24 mouse cellular contexts compared by ENCODE assay signal in the genomic region with DNA sequence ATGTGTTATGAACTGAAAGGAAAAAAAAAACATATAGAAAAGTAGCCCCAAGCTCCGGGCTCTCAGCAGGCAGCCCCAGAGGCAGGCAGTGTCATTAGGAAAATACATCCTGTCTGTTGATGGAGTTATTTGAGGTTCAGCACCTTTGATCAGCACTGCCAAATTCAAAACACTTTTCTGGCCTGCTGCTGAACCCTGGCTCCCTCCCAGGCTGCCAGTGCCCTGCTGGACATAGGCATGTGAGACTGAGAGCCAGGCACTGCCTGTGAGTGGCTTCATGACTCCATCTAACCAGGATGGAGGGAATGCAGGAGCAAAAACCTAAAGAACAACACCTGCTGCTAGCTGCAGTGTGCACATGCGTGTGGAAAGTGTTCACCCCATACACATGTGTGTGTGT.
A peak's percentile ranks its signal among the peaks of the same experiment; 100 is the strongest.
DNase-seq lines count a peak whose midpoint lies in the region.
"Had no signal": no experiment of that assay in that cellular context is flagged by ENCODE, and none has a peak within 500 bp of the region (broad histone marks: within the 10 kb centered on the region; RNA-seq: fewer than 3 reads in every experiment).

No protein-coding gene starts in this region.

- peak; percentile 59 for DNase-seq in cerebellum, adult 11 months
- no peak for DNase-seq in cerebellum, adult 8-10 months
- DNase-seq in heart, postnatal 10 days, result peak; percentile 35 to 37
- no peak for DNase-seq in heart, postnatal 4 days
- peak; percentile 59 to 64 for DNase-seq in cerebellum, postnatal 14 days
- no peak for DNase-seq in right cerebral cortex, postnatal 25 days
- DNase-seq in embryo, embryonic 10.5 days (ENCODE audit: low spot score), result no peak
- DNase-seq: gastrocnemius, postnatal 25 days; kidney, adult 11 months; layer of hippocampus, adult 9-11 months; lung, adult 18-20 months; lung, postnatal 14 days; thymus, adult 18-20 months; thymus, postnatal 36 days had no signal

- intact Hi-C loops in heart, postnatal 10 days (cut with DNase I), result no loop called here

- peak overlapping the region; percentile 82 for H3K27ac ChIP-seq in brown adipose tissue, adult 24 weeks (replicated peaks; ENCODE audit: low read depth, low read length)
- H3K27ac ChIP-seq: embryonic facial prominence, embryonic 13.5 days; forebrain, embryonic 12.5 days; heart, embryonic 13.5 days; hindbrain, embryonic 10.5 days; limb, embryonic 13.5 days; liver, embryonic 12.5 days had no signal

- peaks cover 12% of the 10 kb centered on the region for H3K4me1 ChIP-seq in brown adipose tissue, adult 24 weeks (ENCODE audit: control insufficient read depth, insufficient read depth, insufficient read length, low read length)
- H3K4me1 ChIP-seq: liver, embryonic 12.5 days had no signal

- H3K4me3 ChIP-seq in brown adipose tissue, adult 24 weeks (ENCODE audit: insufficient read depth, low read depth, low read length), result no peak overlapping the region
- H3K4me3 ChIP-seq: embryonic facial prominence, embryonic 13.5 days; erythroblast, embryonic 14.5 days; forebrain, embryonic 12.5 days; heart, embryonic 13.5 days; hindbrain, embryonic 10.5 days; limb, embryonic 13.5 days; liver, embryonic 12.5 days; midbrain, embryonic 12.5 days; neural tube, embryonic 15.5 days had no signal

Comparison
In these comparisons a context has a peak if more than half of its experiments do, and no peak if none do; other contexts are left out.
1. DNase-seq: peak in cerebellum, adult 11 months (single experiment), heart, postnatal 10 days (2 of 2) and cerebellum, postnatal 14 days (2 of 2); none in cerebellum, adult 8-10 months (single experiment), heart, postnatal 4 days (single experiment), right cerebral cortex, postnatal 25 days (single experiment) and embryo, embryonic 10.5 days (single experiment).